ENCODE assay signal across 30 mouse cellular contexts in the genomic region with DNA sequence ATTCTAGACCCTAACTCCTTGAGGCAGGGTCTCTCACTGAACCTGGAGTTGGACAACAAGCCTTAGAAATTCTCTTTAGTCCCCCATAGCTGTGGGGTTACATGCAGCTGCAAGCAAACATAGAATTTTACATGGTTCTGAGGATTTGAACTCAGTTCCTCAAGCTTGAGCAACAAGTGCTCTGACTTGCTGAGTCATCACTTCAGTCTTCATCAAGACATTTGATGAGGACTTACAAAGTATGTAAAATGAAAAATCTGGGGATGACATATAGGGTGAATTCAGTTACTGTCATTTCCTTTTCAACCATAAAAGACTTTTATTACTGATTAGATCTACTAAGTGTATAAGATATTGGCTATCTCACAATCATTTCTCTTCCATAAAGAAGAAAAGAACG.
"Had no signal": no experiment of that assay in that cellular context is flagged by ENCODE, and none has a peak within 500 bp of the region (broad histone marks: within the 10 kb centered on the region; RNA-seq: fewer than 3 reads in every experiment).

No protein-coding gene starts in this region.

- H3K27me3 ChIP-seq: heart, embryonic 12.5 days; heart, embryonic 13.5 days; heart, embryonic 15.5 days; hindbrain, embryonic 12.5 days; hindbrain, embryonic 13.5 days; hindbrain, embryonic 15.5 days; intestine, embryonic 15.5 days; kidney, embryonic 15.5 days had no signal

- H3K9ac ChIP-seq: heart, embryonic 12.5 days; heart, embryonic 13.5 days; heart, embryonic 15.5 days; hindbrain, embryonic 12.5 days; hindbrain, embryonic 13.5 days; hindbrain, embryonic 14.5 days; hindbrain, embryonic 15.5 days; intestine, embryonic 15.5 days; kidney, embryonic 15.5 days had no signal

- H3K9me3 ChIP-seq: heart, embryonic 12.5 days; heart, embryonic 13.5 days; heart, embryonic 15.5 days; hindbrain, embryonic 10.5 days; hindbrain, embryonic 12.5 days; hindbrain, embryonic 13.5 days; hindbrain, embryonic 15.5 days; intestine, embryonic 15.5 days; kidney, embryonic 15.5 days had no signal

- H3K27ac ChIP-seq: heart, embryonic 13.5 days; heart, embryonic 15.5 days; hindbrain, embryonic 10.5 days; hindbrain, embryonic 12.5 days; hindbrain, embryonic 13.5 days; hindbrain, embryonic 14.5 days; hindbrain, embryonic 15.5 days; hindbrain, postnatal 0 days; intestine, embryonic 15.5 days; kidney, embryonic 15.5 days; kidney, postnatal 0 days; layer of hippocampus, adult 2 months; left cerebral cortex, adult 2 months had no signal

- DNase-seq: heart, postnatal 10 days; heart, postnatal 14 days; heart, postnatal 36 days; heart, postnatal 4 days; kidney, adult 18-20 months; kidney, adult 2 months; kidney, adult 8-10 months; kidney, adult 9 months; kidney, postnatal 10 days; kidney, postnatal 14 days; kidney, postnatal 25 days; kidney, postnatal 36 days; kidney, postnatal 4 days; layer of hippocampus, adult 9-11 months; layer of hippocampus, postnatal 36 days had no signal

- H3K36me3 ChIP-seq: heart, embryonic 12.5 days; heart, embryonic 13.5 days; heart, embryonic 15.5 days; hindbrain, embryonic 10.5 days; hindbrain, embryonic 12.5 days; hindbrain, embryonic 13.5 days; hindbrain, embryonic 15.5 days; intestine, embryonic 15.5 days; kidney, embryonic 15.5 days had no signal

- H3K4me2 ChIP-seq: heart, embryonic 11.5 days; heart, embryonic 12.5 days; heart, embryonic 13.5 days; heart, embryonic 15.5 days; hindbrain, embryonic 12.5 days; hindbrain, embryonic 13.5 days; hindbrain, embryonic 14.5 days; hindbrain, embryonic 15.5 days; intestine, embryonic 15.5 days; kidney, embryonic 15.5 days had no signal

- H3K4me3 ChIP-seq: heart, embryonic 12.5 days; heart, embryonic 13.5 days; heart, embryonic 15.5 days; hindbrain, embryonic 10.5 days; hindbrain, embryonic 12.5 days; hindbrain, embryonic 13.5 days; hindbrain, embryonic 15.5 days; intestine, embryonic 15.5 days; kidney, embryonic 15.5 days; layer of hippocampus, adult 2 months; left cerebral cortex, adult 2 months had no signal

- H3K4me1 ChIP-seq: heart, embryonic 12.5 days; heart, embryonic 13.5 days; heart, embryonic 15.5 days; hindbrain, embryonic 10.5 days; hindbrain, embryonic 12.5 days; hindbrain, embryonic 13.5 days; hindbrain, embryonic 15.5 days; intestine, embryonic 15.5 days; kidney, embryonic 15.5 days had no signal
